Mouse (Mus musculus) kidney, postnatal 4 days (tissue): ENCODE data around the gene Fbxl17.

ENCODE experiments used
- DNase-seq, 2 experiments: peaks; one replicate each; pipeline ENCODE4 v3.0.0; 2021; ENCODE audit warnings: mixed read lengths in 2 of 2

Fbxl17 gene

GRCm38 (mm10) chr17:63161953-63162352, 337.9 kb downstream of the Fbxl17 start:
- DNase-seq = no peak

DNA sequence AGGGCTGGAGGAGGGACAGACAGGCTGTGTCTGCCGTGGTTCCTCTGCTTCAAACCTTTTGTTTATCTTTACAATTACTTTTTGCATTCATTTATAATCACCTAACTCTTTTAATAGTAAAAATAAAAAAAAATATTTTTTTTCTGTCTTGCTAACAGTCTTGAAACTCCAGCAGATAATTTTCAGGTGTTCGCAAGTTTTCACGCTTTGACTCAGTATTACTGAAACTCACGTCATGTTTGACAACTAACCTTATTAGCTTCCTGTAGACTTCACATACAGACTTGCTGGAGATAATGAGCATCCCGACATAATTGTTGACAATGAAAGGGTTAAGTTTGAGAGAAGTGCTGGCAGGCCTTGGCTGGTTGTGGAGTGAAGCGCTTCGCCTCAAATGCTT, 340.6 kb downstream of the Fbxl17 start:
- DNase-seq = no peak

GRCm38 (mm10) chr17:63158436-63158835, 341.4 kb downstream of the Fbxl17 start:
- DNase-seq = no peak

GRCm38 (mm10) chr17:63157906-63158305, 341.9 kb downstream of the Fbxl17 start:
- DNase-seq = peak in 1 of 2 experiments; percentile 16

DNA sequence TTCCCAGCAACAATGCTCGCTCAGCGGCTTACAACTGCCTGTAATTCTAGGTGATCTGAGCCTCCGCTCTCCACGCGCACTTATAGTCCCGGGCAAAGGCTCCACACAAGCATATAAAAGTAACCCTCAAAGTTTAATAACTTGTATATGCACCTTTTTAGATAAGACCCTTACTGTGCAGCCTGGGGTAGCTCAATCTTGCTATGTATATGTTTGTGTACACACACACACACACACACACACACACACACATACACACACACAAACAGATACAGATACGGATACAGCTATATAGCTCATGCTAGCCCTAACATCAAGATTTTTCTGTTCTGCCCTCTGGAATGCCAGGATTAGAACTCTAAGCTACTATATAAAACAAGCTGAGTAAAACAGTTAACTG, 342.8 kb downstream of the Fbxl17 start:
- no peak for DNase-seq

DNA sequence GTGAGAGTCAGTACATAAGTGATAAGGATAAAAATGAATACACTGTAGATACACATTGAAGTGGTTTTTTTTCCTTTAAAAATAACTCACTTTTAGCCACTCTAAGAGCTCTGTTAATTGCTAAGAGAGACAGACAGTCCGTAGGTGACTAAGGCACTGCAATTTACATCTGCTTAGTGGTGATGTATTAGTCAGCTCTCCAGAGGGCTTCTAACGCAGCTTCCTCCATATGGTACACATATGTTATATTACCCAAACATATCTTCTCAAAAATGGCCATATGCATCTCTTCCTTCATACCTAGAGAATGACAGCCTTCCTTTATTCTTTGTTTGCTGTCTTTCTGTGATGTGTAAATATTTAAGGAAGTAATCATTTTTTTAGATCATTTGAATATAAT, 353.3 kb downstream of the Fbxl17 start:
- DNase-seq = no peak

DNA sequence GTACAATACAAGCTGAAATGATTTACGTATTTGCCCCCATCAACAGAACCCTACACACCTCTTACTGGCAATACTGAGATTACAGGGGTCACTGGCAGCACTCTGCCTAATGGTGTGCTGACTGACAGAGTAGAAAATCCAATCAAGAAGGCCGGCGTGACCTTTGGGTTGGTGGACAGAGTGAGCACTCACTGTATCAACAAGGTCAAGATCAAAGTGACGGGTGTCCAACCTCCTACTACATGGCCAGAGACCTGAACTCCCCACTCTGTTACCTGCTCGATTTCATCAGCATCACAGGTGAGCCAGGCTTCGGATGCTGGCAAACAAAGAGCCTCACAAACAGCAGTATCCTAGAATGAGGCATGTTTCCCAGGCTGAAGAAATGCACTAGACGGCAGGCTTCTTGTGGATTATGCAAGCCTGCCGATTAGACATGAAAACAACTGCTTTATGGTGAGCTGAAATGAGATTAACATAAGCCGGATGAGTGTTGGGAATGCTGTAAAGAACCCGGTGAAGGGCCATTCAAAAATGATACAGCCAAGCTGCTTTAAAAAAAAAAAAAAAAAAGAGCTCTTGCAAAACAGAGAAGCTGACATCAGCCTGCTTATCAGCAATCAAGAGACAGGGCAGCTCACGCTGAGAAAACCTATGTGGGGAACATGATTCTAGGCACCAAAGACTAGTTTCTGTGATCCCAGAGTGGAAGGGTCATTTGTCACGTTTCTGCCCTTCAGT, 353.9 kb downstream of the Fbxl17 start:
- DNase-seq = peak in 1 of 2 experiments; percentile 30

DNA sequence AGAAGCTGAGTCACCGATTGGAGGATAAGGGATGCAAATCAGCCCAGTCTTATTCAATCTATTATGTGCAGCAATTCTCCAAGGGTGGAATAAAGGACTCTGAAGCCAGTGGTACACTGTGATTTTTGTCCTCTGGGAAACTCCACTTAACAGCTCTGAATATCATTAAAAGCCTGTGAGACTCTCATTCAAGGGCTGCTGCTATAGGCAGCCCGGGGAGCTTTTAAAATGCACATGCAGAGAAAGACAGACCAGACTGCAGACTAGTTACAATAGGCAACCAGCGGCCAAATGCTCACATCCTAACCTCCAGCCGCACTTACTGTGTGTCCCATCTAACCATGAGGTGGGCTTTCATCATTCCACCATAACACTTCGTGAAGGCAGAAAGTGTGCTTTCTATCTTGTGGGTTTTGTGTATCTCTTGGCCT, 354.5 kb downstream of the Fbxl17 start:
- DNase-seq = no peak

- no peak for DNase-seq
These were observed 356.0 kb downstream of the Fbxl17 start for GRCm38 (mm10) chr17:63143825-63144224.

GRCm38 (mm10) chr17:63134805-63135204, 365.0 kb downstream of the Fbxl17 start:
- no peak for DNase-seq

DNA sequence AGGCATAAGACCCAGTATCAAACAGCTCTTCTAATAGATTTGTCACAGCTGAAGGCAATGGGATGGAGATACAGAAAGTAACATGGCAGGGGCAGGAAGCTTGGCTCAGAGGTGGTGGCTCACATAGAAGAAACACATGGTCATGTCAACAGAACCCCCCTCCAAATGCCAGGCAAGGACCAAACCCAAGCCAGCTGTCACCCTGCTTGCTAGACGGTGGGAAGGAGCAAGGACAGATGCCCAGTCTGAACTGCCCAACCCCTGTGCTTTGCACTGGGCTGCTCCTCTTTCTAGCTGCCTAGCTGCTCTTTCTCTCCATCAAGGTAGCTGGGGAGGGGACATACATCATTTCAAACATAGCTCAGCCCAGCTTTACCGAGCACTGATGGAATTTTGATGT, 377.4 kb downstream of the Fbxl17 start:
- no peak for DNase-seq

- no peak for DNase-seq
These were observed 380.1 kb downstream of the Fbxl17 start for GRCm38 (mm10) chr17:63119701-63120100.

GRCm38 (mm10) chr17:63119077-63119476, 380.7 kb downstream of the Fbxl17 start:
- DNase-seq = no peak

GRCm38 (mm10) chr17:63117130-63117529, 382.7 kb downstream of the Fbxl17 start:
- DNase-seq = no peak

GRCm38 (mm10) chr17:63114399-63115085, 385.3 kb downstream of the Fbxl17 start:
- DNase-seq = no peak

DNA sequence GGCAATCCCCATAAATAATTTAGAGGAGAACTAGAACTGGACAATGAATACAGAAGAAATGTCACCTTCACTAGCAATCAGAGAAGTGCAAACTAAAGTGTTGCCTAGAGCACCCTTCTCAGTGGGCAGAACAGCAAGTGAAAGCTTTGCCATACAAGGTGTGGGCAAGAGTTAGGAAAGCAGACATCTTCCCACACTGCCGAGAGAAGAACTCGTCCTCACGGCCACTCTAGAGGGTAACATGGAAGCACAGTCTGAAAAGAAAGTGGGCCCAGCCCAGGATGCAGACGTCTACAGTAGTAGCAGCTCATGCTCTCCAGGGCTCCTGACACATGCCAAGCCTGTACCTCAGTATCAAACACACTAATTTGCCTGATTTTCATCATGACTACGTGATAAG, 387.0 kb downstream of the Fbxl17 start:
- DNase-seq = no peak

GRCm38 (mm10) chr17:63110994-63111393, 388.8 kb downstream of the Fbxl17 start:
- DNase-seq = peak; percentile 41 to 44

GRCm38 (mm10) chr17:63110211-63110755, 389.5 kb downstream of the Fbxl17 start:
- DNase-seq = no peak

DNA sequence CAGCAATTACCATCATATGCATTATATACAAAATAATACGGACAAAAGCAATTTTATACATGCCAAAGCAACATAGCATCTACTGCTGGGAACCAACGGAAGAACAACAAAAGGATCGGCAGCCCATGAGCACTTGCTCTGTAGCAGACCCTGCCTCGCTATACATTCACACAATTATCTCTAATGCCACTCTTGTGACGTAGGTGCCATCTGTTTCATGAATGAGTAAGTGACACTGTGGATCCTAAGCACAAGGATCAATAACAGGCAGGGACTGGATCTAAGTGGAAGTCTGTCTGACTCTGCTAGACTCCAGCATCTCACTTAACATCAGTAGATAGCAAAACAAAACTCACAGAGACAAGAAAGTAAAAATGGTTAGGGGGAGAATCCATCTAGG, 391.8 kb downstream of the Fbxl17 start:
- no peak for DNase-seq

- no peak for DNase-seq
These were observed 392.3 kb downstream of the Fbxl17 start for GRCm38 (mm10) chr17:63107515-63107914.

GRCm38 (mm10) chr17:63095553-63095952, 404.3 kb downstream of the Fbxl17 start:
- DNase-seq = no peak

DNA sequence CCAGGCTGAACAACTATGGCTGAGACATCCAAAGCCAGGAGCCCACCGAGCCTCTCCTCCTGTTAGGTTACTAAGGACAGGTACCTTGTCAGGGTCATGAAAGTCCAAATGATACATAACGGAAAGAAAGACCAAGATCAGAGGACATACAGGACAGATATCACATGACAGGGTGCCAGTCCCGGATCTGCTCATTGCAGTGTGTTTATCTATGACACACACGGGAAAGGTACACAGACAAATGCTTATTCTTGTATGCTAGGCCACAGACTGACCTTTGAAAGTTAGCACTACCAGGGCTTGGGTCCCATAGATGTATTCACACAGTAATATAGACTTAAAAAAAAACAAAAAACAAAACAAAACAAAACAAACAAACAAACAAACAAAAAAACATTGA, 404.8 kb downstream of the Fbxl17 start:
- DNase-seq = no peak

DNA sequence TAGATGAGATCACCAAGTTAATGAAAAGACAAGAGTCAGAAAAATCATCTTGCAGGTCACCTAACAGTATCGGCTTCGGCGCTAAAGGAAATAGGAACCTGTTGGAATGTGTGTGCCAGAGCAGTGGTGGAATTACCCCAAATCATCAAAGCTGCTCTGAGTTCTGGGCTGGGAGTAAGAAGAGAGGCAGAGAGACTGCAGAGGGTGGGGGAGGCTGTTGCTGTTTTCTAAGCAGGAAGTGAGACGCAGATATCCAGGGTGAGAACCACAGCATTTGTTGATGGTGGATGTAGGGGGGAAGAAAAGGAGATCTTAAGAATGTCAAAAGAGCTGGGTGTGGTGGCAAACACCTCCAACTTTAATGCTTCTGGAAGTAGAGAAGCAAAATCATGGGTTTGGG, 406.6 kb downstream of the Fbxl17 start:
- no peak for DNase-seq

DNA sequence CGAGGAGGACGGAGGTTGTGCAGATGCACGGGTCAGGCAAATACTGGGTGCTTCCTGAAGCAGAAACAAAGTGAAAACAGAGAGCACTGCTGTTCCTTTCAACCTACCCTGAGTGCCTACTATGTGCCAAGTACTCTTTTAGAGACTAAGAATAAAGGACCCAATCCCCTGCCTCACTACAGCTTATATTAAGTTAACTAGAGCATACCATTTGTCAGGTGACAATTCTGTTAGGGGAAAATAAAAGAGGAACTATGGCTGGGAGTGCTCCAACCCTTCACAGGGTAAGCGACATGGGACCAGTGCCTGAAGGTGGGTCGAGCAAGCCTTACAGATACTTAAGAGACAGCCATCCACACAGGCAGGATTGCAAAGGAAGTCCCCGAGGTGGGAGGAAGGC, 407.0 kb downstream of the Fbxl17 start:
- DNase-seq = no peak
